Mouse (Mus musculus) heart, adult 9 months (tissue): ENCODE data around the gene Gm20458.

ENCODE experiments used
- DNase-seq, 2 experiments: peaks; one replicate each; pipeline ENCODE4 v3.0.0; 2022; ENCODE audit warnings: low spot score in 2 of 2

Gene Gm20458

GRCm38 (mm10) chr2:164434681-164435080 lies 26.1 kb upstream of the Gm20458 start:
- no peak for DNase-seq

- no peak for DNase-seq
Measured at GRCm38 (mm10) chr2:164435216-164436090, 25.3 kb upstream of the Gm20458 start.

GRCm38 (mm10) chr2:164436215-164436913 lies 24.4 kb upstream of the Gm20458 start:
- DNase-seq = no peak

GRCm38 (mm10) chr2:164436961-164437360 lies 23.8 kb upstream of the Gm20458 start:
- DNase-seq = peak in 1 of 2 experiments; percentile 44

GRCm38 (mm10) chr2:164437710-164438109 lies 23.1 kb upstream of the Gm20458 start:
- no peak for DNase-seq

- DNase-seq = no peak
Measured at GRCm38 (mm10) chr2:164438257-164438656, 22.5 kb upstream of the Gm20458 start.

- DNase-seq = peak in 1 of 2 experiments; percentile 36
Measured at GRCm38 (mm10) chr2:164439001-164439421, 21.8 kb upstream of the Gm20458 start.

- DNase-seq = no peak
Measured at GRCm38 (mm10) chr2:164440314-164440713, 20.5 kb upstream of the Gm20458 start.

GRCm38 (mm10) chr2:164441155-164441554 lies 19.6 kb upstream of the Gm20458 start:
- DNase-seq = peak in 1 of 2 experiments; percentile 41

GRCm38 (mm10) chr2:164441731-164442130 lies 19.0 kb upstream of the Gm20458 start:
- no peak for DNase-seq

GRCm38 (mm10) chr2:164442315-164443050 lies 18.3 kb upstream of the Gm20458 start:
- peak; percentile 50 to 58 for DNase-seq

GRCm38 (mm10) chr2:164443051-164443437 lies 17.7 kb upstream of the Gm20458 start:
- peak; percentile 87 to 89 for DNase-seq

GRCm38 (mm10) chr2:164443460-164444000 lies 17.2 kb upstream of the Gm20458 start, which contains the start of gene Sdc4:
Gene Sdc4 (minus strand): TSS chr2:164443887.
- DNase-seq = no peak

- DNase-seq = no peak
Measured at GRCm38 (mm10) chr2:164444701-164445100, 16.1 kb upstream of the Gm20458 start.

- DNase-seq = no peak
Measured at GRCm38 (mm10) chr2:164445399-164446085, 15.2 kb upstream of the Gm20458 start.

- no peak for DNase-seq
Measured at GRCm38 (mm10) chr2:164446086-164446469, 14.7 kb upstream of the Gm20458 start.

GRCm38 (mm10) chr2:164448140-164448539 lies 12.6 kb upstream of the Gm20458 start:
- DNase-seq = no peak

- DNase-seq = no peak
Measured at GRCm38 (mm10) chr2:164448921-164449320, 11.8 kb upstream of the Gm20458 start.

- DNase-seq = no peak
Measured at GRCm38 (mm10) chr2:164449341-164450042, 11.3 kb upstream of the Gm20458 start.

GRCm38 (mm10) chr2:164452000-164452676 lies 8.6 kb upstream of the Gm20458 start:
- peak; percentile 36 to 72 for DNase-seq
